Mouse (Mus musculus): ENCODE data around the gene Mob1b. TPM values are rescaled to one million over a fixed set of nuclear protein-coding genes. Genes with fewer than 3 reads are reported as not detected.

Mob1b gene
- total and polyA plus RNA-seq, 2 experiments from 2014 or later, result 7.8 to 12.2 TPM

GRCm38 (mm10) chr5:88702041-88702440, 18.6 kb upstream of the Mob1b start:
- H3K4me3 ChIP-seq (ENCODE audit: low read length), result no peak overlapping the region
- 74% methylated on average over 4 of the region's 4 CpGs for WGBS
- no peak for DNase-seq (ENCODE audit: low spot score)

DNA sequence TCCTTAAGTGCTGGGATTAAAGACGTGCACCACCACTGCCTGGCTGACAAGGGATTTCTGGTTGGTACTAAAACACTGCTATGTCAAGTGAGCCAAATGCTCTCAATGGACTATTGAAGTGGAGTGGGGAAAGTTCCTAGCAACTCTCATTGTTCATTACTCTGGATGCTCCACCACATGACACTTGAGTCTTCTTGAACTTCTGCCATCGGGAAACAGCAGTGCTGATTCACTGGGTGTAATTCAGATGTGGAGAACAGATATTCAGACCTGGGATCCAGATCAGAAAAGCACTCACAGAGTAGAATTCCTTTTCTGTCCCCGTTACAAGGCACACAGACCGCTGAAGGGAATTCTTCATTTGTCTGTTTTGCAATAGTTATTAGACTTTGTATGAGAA, 17.1 kb upstream of the Mob1b start:
- WGBS, result 63% methylated on average over 4 of the region's 4 CpGs
- Histone ChIP-seq H3K4me2 (ENCODE audit: low read depth, low read length) (no peak overlapping the region), H3K4me1 (ENCODE audit: insufficient read depth, low read length) (no peaks in the 10 kb centered on the region), H3K9me3 (ENCODE audit: low read length) (no peaks in the 10 kb centered on the region), H3K36me3 (ENCODE audit: insufficient read depth, low read length) (no peaks in the 10 kb centered on the region), H3K9ac (replicated peaks; ENCODE audit: low read length) (no peak overlapping the region), H3K27ac (no peak overlapping the region), H3K4me3 (ENCODE audit: low read length) (no peak overlapping the region), H3K27me3 (ENCODE audit: insufficient read depth, low read length) (no peaks in the 10 kb centered on the region)
- TF ChIP-seq CTCF (IDR thresholded peaks at IDR 0.05; ENCODE audit: low read depth), result no peak
- DNase-seq (ENCODE audit: low spot score) (peak; percentile 13), ATAC-seq (no peak)

More at GRCm38 (mm10) chr5:88702041-88702440, 18.6 kb upstream of the Mob1b start:
- Histone ChIP-seq H3K9ac (replicated peaks; ENCODE audit: low read length) (no peak overlapping the region), H3K4me1 (ENCODE audit: insufficient read depth, low read length) (no peaks in the 10 kb centered on the region), H3K9me3 (ENCODE audit: low read length) (no peaks in the 10 kb centered on the region), H3K27me3 (ENCODE audit: insufficient read depth, low read length) (no peaks in the 10 kb centered on the region), H3K4me2 (ENCODE audit: low read depth, low read length) (no peak overlapping the region), H3K27ac (no peak overlapping the region), H3K36me3 (ENCODE audit: insufficient read depth, low read length) (no peaks in the 10 kb centered on the region)
- TF ChIP-seq CTCF (IDR thresholded peaks at IDR 0.05; ENCODE audit: low read depth), result no peak
- no peak for ATAC-seq

DNA sequence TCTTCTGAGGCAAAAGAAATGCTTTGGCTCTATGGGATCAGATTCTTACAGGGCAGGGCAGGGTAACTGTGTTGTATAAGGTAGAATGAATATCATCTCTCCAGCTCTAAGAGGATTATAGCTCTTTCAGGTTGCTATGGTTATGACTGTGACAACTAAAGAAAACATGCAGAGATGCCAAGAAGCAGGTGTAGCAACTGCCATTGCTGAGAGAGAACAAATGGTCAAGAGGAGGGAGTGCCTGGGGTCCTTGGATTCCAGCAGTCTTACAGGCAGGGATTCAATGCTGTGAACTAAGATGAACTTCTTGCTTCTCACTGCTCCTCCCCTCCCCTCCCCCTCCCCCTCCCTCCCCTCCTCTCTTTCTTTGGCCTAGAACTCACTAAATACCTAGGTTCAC, 9.5 kb upstream of the Mob1b start:
- no peak overlapping the region for H3K4me2 ChIP-seq (ENCODE audit: low read depth, low read length)
- ATAC-seq (peak; percentile 42; the same call in 1 of the 2 replicates), DNase-seq (ENCODE audit: low spot score) (peak; percentile 5)
- TF ChIP-seq CTCF (IDR thresholded peaks at IDR 0.05; ENCODE audit: low read depth), result no peak
- no peaks in the 10 kb centered on the region for H3K36me3 ChIP-seq (ENCODE audit: insufficient read depth, low read length)
- H3K27ac ChIP-seq, result no peak overlapping the region
- H3K9ac ChIP-seq (replicated peaks; ENCODE audit: low read length), result no peak overlapping the region
- no peaks in the 10 kb centered on the region for H3K9me3 ChIP-seq (ENCODE audit: low read length)
- 0 out of 2 replicates have a peak, but pooled peaks cover 5% of the 10 kb centered on the region for H3K4me1 ChIP-seq (ENCODE audit: insufficient read depth, low read length)
- H3K4me3 ChIP-seq (ENCODE audit: low read length), result no peak overlapping the region
- no peaks in the 10 kb centered on the region for H3K27me3 ChIP-seq (ENCODE audit: insufficient read depth, low read length)

- Histone ChIP-seq H3K27ac (no peak overlapping the region), H3K4me2 (ENCODE audit: low read depth, low read length) (peak overlapping the region; percentile 3; the same call in 1 of the 2 replicates), H3K4me1 (ENCODE audit: insufficient read depth, low read length) (0 out of 2 replicates have a peak, but pooled peaks cover 5% of the 10 kb centered on the region), H3K9ac (replicated peaks; ENCODE audit: low read length) (no peak overlapping the region), H3K4me3 (ENCODE audit: low read length) (no peak overlapping the region), H3K27me3 (ENCODE audit: insufficient read depth, low read length) (no peaks in the 10 kb centered on the region), H3K36me3 (ENCODE audit: insufficient read depth, low read length) (no peaks in the 10 kb centered on the region), H3K9me3 (ENCODE audit: low read length) (no peaks in the 10 kb centered on the region)
- peak; percentile 41; the same call in 1 of the 2 replicates for ATAC-seq
- WGBS, result 25% methylated on average over 10 of the region's 10 CpGs
- no peak for TF ChIP-seq CTCF (IDR thresholded peaks at IDR 0.05; ENCODE audit: low read depth)
- peak; percentile 22 for DNase-seq (ENCODE audit: low spot score)
These were observed 8.9 kb upstream of the Mob1b start for GRCm38 (mm10) chr5:88711618-88712224.

DNA sequence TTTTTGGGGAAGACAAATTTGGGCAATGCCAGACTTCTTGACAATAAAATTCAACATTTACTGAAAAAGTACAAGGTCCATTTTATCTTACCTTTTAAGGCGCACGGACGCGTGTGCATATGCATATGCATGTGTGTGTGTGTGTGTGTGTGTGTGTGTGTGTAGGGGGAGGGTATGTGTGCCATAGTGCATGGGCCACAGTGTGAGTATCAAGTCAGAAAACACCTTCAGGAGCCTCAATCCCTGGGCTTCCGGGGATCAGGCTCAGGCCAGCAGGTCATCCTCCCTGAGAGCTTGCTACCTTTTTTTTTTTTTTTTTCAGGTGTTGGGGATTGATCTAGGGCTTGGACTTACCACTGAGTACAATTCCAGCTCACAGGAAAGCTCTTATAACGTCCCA, 8.3 kb upstream of the Mob1b start:
- 72% methylated on average over 6 of the region's 6 CpGs for WGBS
- ATAC-seq, result no peak

DNA sequence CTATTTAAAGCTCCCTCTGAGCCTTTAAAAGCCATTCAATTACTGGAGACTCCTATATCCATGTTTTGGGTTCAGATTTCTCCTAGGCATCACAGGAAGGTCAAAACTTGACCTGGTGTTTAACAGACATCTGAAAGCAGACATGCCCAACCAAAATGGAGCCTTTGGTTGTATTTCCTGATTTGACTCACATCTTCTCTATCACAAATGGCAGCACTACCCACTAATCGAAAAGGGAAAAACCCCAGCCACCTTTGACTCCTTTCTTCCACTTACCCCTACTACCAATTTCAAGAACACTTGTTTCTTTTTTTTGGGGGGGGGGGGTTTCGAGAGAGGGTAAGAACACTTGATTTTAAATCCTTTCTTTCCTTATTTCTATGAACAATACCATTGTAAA, 3.7 kb upstream of the Mob1b start:
- ATAC-seq (no peak), DNase-seq (ENCODE audit: low spot score) (no peak)
- Histone ChIP-seq H3K4me3 (ENCODE audit: low read length) (no peak overlapping the region), H3K4me1 (ENCODE audit: insufficient read depth, low read length) (no peaks in the 10 kb centered on the region), H3K27ac (no peak overlapping the region), H3K27me3 (ENCODE audit: insufficient read depth, low read length) (no peaks in the 10 kb centered on the region), H3K9me3 (ENCODE audit: low read length) (no peaks in the 10 kb centered on the region), H3K4me2 (ENCODE audit: low read depth, low read length) (no peak overlapping the region), H3K36me3 (ENCODE audit: insufficient read depth, low read length) (no peaks in the 10 kb centered on the region), H3K9ac (replicated peaks; ENCODE audit: low read length) (no peak overlapping the region)
- TF ChIP-seq CTCF (IDR thresholded peaks at IDR 0.05; ENCODE audit: low read depth), result no peak
- 79% methylated on average over 2 of the region's 2 CpGs for WGBS

More for the DNA sequence above, 8.3 kb upstream of the Mob1b start:
- TF ChIP-seq CTCF (IDR thresholded peaks at IDR 0.05; ENCODE audit: low read depth), result no peak
- Histone ChIP-seq H3K4me3 (ENCODE audit: low read length) (no peak overlapping the region), H3K4me1 (ENCODE audit: insufficient read depth, low read length) (0 out of 2 replicates have a peak, but pooled peaks cover 5% of the 10 kb centered on the region), H3K9me3 (ENCODE audit: low read length) (no peaks in the 10 kb centered on the region), H3K27ac (no peak overlapping the region), H3K36me3 (ENCODE audit: insufficient read depth, low read length) (no peaks in the 10 kb centered on the region), H3K9ac (replicated peaks; ENCODE audit: low read length) (no peak overlapping the region), H3K27me3 (ENCODE audit: insufficient read depth, low read length) (no peaks in the 10 kb centered on the region), H3K4me2 (ENCODE audit: low read depth, low read length) (no peak overlapping the region)
- DNase-seq (ENCODE audit: low spot score), result no peak

- ATAC-seq, result peak; percentile 75
- Histone ChIP-seq H3K27ac (peak overlapping the region; percentile 97), H3K4me1 (ENCODE audit: insufficient read depth, low read length) (0 out of 2 replicates have a peak, but pooled peaks cover 9% of the 10 kb centered on the region), H3K36me3 (ENCODE audit: insufficient read depth, low read length) (no peaks in the 10 kb centered on the region), H3K9me3 (ENCODE audit: low read length) (no peaks in the 10 kb centered on the region), H3K9ac (replicated peaks; ENCODE audit: low read length) (peak overlapping the region; percentile 96), H3K4me3 (ENCODE audit: low read length) (peak overlapping the region; percentile 92), H3K27me3 (ENCODE audit: insufficient read depth, low read length) (no peaks in the 10 kb centered on the region), H3K4me2 (ENCODE audit: low read depth, low read length) (peak overlapping the region; percentile 88)
- TF ChIP-seq CTCF (IDR thresholded peaks at IDR 0.05; ENCODE audit: low read depth), result no peak
- WGBS, result under 1% methylated on average over 32 of the region's 38 CpGs
- DNase-seq (ENCODE audit: low spot score), result no peak
These were observed 384 bp downstream of the Mob1b start for GRCm38 (mm10) chr5:88721003-88721475.

All from hindbrain, postnatal 0 days (tissue).